Mouse (Mus musculus): ENCODE measurements around the gene Nmur1.

DNA sequence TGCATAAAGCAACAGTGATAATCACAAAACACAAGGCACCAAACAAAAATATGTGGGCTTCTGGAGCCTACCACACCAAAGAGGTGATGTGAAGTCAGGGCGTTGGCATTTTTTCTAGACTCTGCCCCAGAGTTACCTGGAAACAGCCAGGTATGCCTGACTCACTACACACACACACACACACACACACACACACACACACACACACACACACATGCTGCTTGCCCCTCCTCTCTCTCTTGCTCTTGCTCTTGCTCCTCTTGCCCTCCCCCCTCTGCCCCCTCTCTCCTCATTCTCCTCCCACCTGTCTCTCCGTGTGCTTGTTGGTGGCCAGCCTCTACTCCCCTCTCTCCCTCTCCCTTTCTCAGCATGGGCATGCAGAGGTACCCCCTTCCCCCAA lies 89.7 kb downstream of the Nmur1 start:
- TF ChIP-seq EP300 (IDR thresholded peaks at IDR 0.05; ENCODE audit: low read depth) (no peak), CTCF (IDR thresholded peaks at IDR 0.05; ENCODE audit: low read depth) (no peak)
